Mouse (Mus musculus): Measurements from ENCODE around the gene Ppa2. TPM values are rescaled to one million over a fixed set of nuclear protein-coding genes. Genes with fewer than 3 reads are reported as not detected.

Ppa2 gene
- polyA plus RNA-seq, 1 experiment from 2014 or later, result 20.2 TPM

- H3K27ac ChIP-seq, result no peak overlapping the region
- no peaks in the 10 kb centered on the region for H3K79me2 ChIP-seq (ENCODE audit: inconsistent target)
- H3K4me3 ChIP-seq (ENCODE audit: inconsistent target), result no peak overlapping the region
- WGBS (ENCODE audit: missing documents), result 44% methylated on average over 2 of the region's 2 CpGs
- no peaks in the 10 kb centered on the region for H3K36me3 ChIP-seq (ENCODE audit: inconsistent target)
Measured at GRCm38 (mm10) chr3:133394531-133394930, 84.6 kb downstream of the Ppa2 start.

DNA sequence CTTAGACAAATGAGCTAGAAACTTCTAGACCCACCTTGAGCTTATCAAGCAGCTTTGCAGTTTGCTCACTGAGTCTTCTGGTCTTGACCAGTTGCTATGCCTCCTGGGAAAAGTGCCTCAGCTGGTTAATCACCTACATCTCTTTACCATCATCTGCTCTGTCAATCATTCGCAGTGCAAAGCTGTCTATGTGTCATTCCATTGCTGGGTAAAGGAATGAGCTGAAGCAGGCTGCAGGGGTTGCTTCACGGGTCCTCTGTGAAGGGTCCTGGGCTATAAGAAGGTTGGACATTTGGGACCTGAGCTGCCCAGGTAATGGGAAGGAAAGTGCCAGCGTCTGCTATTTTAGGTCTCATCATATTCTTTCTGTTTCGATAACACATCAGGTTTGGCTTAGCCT is 93.9 kb downstream of the Ppa2 start:
- WGBS (ENCODE audit: missing documents), result 100% methylated on average over 4 of the region's 4 CpGs
- Histone ChIP-seq H3K4me3 (ENCODE audit: inconsistent target) (no peak overlapping the region), H3K36me3 (ENCODE audit: inconsistent target) (no peaks in the 10 kb centered on the region), H3K79me2 (ENCODE audit: inconsistent target) (no peaks in the 10 kb centered on the region), H3K27ac (no peak overlapping the region)

GRCm38 (mm10) chr3:133405636-133406035 is 95.7 kb downstream of the Ppa2 start:
- WGBS (ENCODE audit: missing documents), result 96% methylated on average over 3 of the region's 3 CpGs
- H3K4me3 ChIP-seq (ENCODE audit: inconsistent target), result no peak overlapping the region

GRCm38 (mm10) chr3:133406248-133406647 is 96.3 kb downstream of the Ppa2 start:
- H3K4me3 ChIP-seq (ENCODE audit: inconsistent target), result no peak overlapping the region

More at GRCm38 (mm10) chr3:133405636-133406035, 95.7 kb downstream of the Ppa2 start:
- no peak overlapping the region for H3K27ac ChIP-seq
- H3K36me3 ChIP-seq (ENCODE audit: inconsistent target), result no peaks in the 10 kb centered on the region
- H3K79me2 ChIP-seq (ENCODE audit: inconsistent target), result no peaks in the 10 kb centered on the region

GRCm38 (mm10) chr3:133411123-133411675 is 101.3 kb downstream of the Ppa2 start:
- H3K27ac ChIP-seq, result no peak overlapping the region
- H3K79me2 ChIP-seq (ENCODE audit: inconsistent target), result no peaks in the 10 kb centered on the region
- H3K36me3 ChIP-seq (ENCODE audit: inconsistent target), result no peaks in the 10 kb centered on the region
- WGBS (ENCODE audit: missing documents), result 93% methylated on average over 4 of the region's 4 CpGs
- H3K4me3 ChIP-seq (ENCODE audit: inconsistent target), result no peak overlapping the region

More at GRCm38 (mm10) chr3:133406248-133406647, 96.3 kb downstream of the Ppa2 start:
- WGBS (ENCODE audit: missing documents), result 82% methylated on average over 5 of the region's 5 CpGs
- no peaks in the 10 kb centered on the region for H3K36me3 ChIP-seq (ENCODE audit: inconsistent target)
- H3K79me2 ChIP-seq (ENCODE audit: inconsistent target), result no peaks in the 10 kb centered on the region
- H3K27ac ChIP-seq, result no peak overlapping the region

GRCm38 (mm10) chr3:133411768-133412167 is 101.9 kb downstream of the Ppa2 start:
- Histone ChIP-seq H3K27ac (no peak overlapping the region), H3K4me3 (ENCODE audit: inconsistent target) (no peak overlapping the region), H3K79me2 (ENCODE audit: inconsistent target) (no peaks in the 10 kb centered on the region), H3K36me3 (ENCODE audit: inconsistent target) (no peaks in the 10 kb centered on the region)
- 96% methylated on average over 8 of the region's 8 CpGs for WGBS (ENCODE audit: missing documents)

- Histone ChIP-seq H3K4me3 (ENCODE audit: inconsistent target) (no peak overlapping the region), H3K27ac (no peak overlapping the region), H3K79me2 (ENCODE audit: inconsistent target) (no peaks in the 10 kb centered on the region), H3K36me3 (ENCODE audit: inconsistent target) (no peaks in the 10 kb centered on the region)
- 91% methylated on average over 3 of the region's 4 CpGs for WGBS (ENCODE audit: missing documents)
Measured at GRCm38 (mm10) chr3:133414747-133415146, 104.8 kb downstream of the Ppa2 start.

DNA sequence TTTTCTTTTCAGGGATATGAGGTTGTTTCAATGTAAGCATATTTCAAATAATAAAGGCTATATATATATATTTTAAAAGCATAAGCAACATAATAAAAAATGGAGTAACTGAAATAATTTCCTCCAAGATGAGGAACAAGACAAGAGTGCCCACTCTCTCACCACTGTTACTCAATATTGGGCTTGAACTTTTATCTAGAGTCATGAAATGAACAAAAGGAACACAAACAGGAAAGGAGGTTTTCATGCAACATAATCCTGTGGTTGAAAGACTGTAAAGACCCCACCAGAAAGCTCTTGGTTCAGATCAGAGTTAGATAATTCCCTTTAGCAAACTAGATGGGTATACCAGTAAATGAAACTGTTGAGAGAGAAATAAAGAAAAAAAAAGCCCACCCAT is 113.2 kb downstream of the Ppa2 start:
- H3K36me3 ChIP-seq (ENCODE audit: inconsistent target), result no peaks in the 10 kb centered on the region
- no peaks in the 10 kb centered on the region for H3K79me2 ChIP-seq (ENCODE audit: inconsistent target)
- no peak overlapping the region for H3K27ac ChIP-seq
- no peak overlapping the region for H3K4me3 ChIP-seq (ENCODE audit: inconsistent target)

Other genes with a start within 250 kb of the Ppa2 start
- 14.7 to 30.8 TPM (median 16.7 TPM) in 3 replicates for gene Ints12, start 218.3 kb upstream of the Ppa2 start, polyA plus RNA-seq (2018)
- 1.5 to 7.2 TPM (median 2.4 TPM) in 3 replicates for gene Gstcd, start 218.1 kb upstream of the Ppa2 start, polyA plus RNA-seq (2018)
- gene Arhgef38, start 75.2 kb upstream of the Ppa2 start, polyA plus RNA-seq (2018), result not detected in 3 replicates
- 8.2 to 13.8 TPM (median 13.5 TPM) in 3 replicates for gene Tet2, start 235.0 kb downstream of the Ppa2 start, polyA plus RNA-seq (2018)

Measured in macrophage (primary cell).